Mouse (Mus musculus) kidney, adult 18-20 months (tissue): ENCODE measurements around the gene Hnrnpa1.
"Not testable (repeated sequence)": the region's sequence is repeated elsewhere in the genome, so short reads cannot be mapped to it uniquely, and the experiment has no call there.

Experiments
- DNase-seq: peaks from one replicate; pipeline ENCODE4 v3.0.0; 2021

Gene Hnrnpa1

DNA sequence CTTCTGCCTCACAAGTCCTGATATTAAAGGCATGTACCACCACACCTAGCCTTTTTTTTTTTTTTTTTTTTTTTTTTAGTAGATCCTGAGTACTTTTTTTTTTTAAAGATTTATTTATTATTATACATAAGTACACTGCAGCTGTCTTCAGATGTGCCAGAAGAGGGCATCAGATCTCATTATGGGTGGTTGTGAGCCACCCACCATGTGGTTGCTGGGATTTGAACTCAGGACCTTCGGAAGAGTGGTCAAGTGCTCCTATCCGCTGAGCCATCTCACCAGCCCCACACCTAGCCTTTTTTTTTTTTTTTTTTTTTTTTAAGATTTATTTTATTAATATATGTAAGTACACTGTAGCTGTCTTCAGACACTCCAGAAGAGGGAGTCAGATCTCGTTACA lies 35.7 kb downstream of the Hnrnpa1 start:
- not testable (repeated sequence) for DNase-seq

DNA sequence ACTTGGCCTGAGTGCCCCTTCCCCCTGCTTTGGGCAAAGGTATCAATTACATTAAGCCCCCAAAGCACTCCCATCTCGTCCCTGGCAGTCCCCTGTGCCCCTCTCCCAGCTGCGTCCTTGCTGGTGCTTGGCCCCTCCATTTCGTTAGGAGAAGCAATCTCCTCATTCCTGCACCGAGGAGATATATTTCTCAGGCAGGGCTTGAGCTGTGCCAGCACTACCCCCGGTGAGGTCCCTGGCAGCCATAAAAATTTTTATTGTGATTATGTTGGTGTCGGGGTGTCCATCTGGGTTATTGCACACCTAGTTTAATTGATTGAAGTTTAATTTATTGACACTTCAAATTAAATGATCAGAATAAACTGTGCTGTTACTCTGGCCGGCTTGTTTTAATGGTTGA lies 37.7 kb downstream of the Hnrnpa1 start:
- DNase-seq: no peak

DNA sequence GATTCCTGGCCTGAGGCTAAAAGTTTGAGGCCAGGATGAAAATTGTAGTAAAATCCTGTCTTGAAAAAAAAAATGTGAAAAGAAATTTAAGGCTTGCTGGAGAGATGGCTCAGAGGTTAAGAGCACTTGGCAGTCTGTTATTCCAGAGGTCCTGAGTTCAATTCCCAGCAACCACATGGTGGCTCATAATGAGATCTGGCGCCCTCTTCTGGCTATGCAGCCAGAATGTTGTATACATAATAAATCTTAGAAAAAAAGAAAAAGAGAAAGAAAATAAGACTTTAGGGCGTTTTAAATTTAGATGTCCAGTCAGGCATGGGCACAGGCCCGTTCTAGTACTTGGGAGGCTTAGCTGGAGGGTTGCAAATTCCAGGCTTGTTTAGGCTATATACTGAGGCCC lies 39.5 kb downstream of the Hnrnpa1 start:
- no peak for DNase-seq

- no peak for DNase-seq
These were observed 40.7 kb downstream of the Hnrnpa1 start for GRCm38 (mm10) chr15:103280817-103281464.

GRCm38 (mm10) chr15:103281465-103282205 lies 41.4 kb downstream of the Hnrnpa1 start:
- no peak for DNase-seq

DNA sequence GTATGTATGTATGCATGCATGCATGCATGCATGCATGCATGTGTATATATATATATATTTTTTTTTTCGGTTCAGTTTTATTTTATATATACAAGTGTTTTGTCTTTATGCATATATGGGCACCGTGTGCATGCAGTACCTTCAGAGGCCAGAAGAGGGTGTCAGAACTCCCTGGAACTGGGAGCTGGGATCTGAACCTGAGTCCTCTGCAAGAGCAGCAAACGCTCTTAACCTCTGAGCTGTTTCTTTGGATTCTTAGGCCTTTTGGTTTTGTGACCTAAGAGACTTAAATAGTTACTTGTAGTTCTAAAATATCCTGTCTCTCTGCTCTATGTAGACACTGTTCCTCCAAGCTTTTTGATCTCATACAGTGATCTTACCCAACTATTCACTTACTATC lies 43.8 kb downstream of the Hnrnpa1 start:
- peak; percentile 74 for DNase-seq

- DNase-seq: no peak
These were observed 44.4 kb downstream of the Hnrnpa1 start for GRCm38 (mm10) chr15:103284647-103285046.

GRCm38 (mm10) chr15:103285778-103286417 lies 45.7 kb downstream of the Hnrnpa1 start:
- DNase-seq: peak; percentile 41

GRCm38 (mm10) chr15:103289600-103289999 lies 49.4 kb downstream of the Hnrnpa1 start:
- DNase-seq: no peak

DNA sequence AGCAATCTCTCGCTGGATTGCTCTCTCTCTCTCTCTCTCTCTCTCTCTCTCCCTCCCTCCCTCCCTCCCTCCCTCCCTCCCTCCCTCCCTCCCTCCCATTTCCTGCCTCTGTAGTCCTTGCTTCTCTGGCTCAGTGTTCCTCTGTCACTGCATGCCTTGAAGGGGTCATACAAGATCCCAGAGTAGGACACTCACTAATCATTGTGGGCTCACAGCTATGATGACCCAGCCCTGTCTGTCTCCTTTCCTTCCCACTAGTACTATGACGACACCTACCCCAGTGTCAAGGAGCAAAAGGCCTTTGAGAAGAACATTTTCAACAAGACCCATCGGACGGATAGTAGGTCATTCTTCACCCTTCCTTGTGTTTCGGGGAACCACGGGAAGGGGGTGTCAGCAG lies 50.2 kb downstream of the Hnrnpa1 start:
- DNase-seq: no peak

- no peak for DNase-seq
These were observed 50.6 kb downstream of the Hnrnpa1 start for GRCm38 (mm10) chr15:103290843-103291242.

DNA sequence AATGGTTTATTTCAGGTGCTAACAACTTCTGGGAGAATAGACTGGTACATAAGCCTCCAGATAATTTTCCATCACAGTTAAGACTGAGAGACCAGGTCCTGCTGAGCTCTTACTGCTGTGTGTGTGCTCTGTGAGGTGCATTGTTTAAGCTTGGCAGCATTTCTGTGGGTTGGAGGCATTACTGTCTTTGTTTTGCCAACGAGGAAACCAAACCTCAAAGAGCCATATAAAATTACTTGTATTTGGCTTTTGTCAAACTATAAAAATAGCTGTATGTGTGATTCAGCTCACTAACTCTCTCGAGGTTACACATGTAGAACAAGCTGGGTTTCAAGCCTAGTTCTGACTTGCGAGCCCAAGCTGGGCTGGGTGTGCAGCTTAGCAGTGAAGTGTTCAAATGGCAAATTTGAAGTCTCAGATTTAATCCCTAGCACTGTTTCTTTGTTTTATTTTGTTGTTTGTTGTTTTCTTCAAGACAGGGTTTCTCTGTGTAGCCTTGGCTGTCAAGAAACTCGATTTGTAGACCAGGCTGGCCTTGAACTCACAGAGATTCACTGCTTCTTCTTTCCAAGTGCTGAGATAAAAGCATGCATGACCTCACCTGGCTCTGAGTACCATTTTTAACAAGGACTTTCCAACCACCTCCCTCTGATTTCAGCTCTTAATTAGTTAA lies 52.6 kb downstream of the Hnrnpa1 start:
- no peak for DNase-seq

DNA sequence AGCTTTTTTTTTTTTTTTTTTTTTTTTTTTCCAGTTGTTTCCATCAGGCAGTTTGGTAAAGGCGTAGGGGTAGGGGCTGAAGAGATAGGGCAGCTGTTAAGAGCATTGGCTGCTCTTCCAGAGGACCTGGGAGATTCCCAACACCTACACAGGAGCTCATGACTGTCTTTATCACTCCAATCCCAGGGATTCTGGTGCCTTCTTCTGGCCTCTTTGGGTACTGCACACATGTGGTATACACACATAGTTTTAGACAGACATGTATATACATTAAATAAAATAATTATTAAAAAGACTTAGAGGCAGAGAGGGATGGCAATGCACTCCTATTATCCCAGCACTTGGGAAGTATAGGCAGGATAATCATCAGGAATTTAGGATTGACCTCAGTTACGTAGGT lies 53.1 kb downstream of the Hnrnpa1 start:
- DNase-seq: no peak

GRCm38 (mm10) chr15:103294649-103295048 lies 54.4 kb downstream of the Hnrnpa1 start:
- no peak for DNase-seq

DNA sequence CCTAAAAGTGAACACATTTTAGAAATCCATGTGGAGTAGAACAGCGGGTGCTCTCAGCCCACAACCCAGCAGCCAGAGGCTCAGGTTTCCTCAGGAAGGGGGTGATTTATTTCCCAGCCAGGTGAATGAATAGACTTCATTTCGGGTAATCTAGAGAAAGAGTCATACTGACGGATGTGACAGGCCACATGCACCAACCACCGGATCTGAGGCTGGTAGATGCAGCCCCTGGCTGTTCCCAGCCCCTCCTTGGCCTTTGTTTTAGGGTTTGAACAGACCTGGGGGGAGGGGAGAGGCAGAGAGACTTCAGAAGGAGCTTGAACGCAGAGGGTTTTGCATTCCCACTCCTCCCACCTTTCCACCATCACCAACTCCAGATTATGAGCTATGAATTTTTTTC lies 55.6 kb downstream of the Hnrnpa1 start:
- DNase-seq: no peak
